Mouse (Mus musculus) midbrain, embryonic 14.5 days (tissue): ENCODE results near the gene Capns1. TPM values are rescaled to one million over a fixed set of nuclear protein-coding genes. Genes with fewer than 3 reads are reported as not detected.
A peak's percentile ranks its signal among the peaks of the same experiment; 100 is the strongest.

Source experiments
- ATAC-seq: fragments of 200-750 bp; cut with Nextera tagmentation; 2 replicates; pipeline ENCODE4 v1.8.0; 2017; ENCODE audit warnings: moderate number of reproducible peaks, moderate library complexity; ENCODE audit not compliant: low FRiP score, low TSS enrichment
- DNase-seq: peaks from one replicate; pipeline ENCODE4 v3.0.0-alpha.2; 2015
- H3K27ac ChIP-seq: fragments of 300-500 bp; sonication (generic); replicated peaks from 2 replicates; pipeline ENCODE4 v1.5.1; 2014; ENCODE audit warnings: mild to moderate bottlenecking, low read depth, low read length, moderate library complexity
- H3K27me3 ChIP-seq: fragments of 300-500 bp; sonication (generic); 2 replicates; pipeline ENCODE4 v1.6.1; 2014; ENCODE audit warnings: low read length, control low read depth, mixed read lengths; ENCODE audit not compliant: control insufficient read depth, insufficient read depth
- H3K36me3 ChIP-seq: fragments of 300-500 bp; sonication (generic); 2 replicates; pipeline ENCODE4 v1.6.1; 2014; ENCODE audit warnings: low read length, control low read depth; ENCODE audit not compliant: control insufficient read depth, insufficient read depth
- H3K4me1 ChIP-seq: fragments of 300-500 bp; sonication (generic); 2 replicates; pipeline ENCODE4 v1.6.1; 2014; ENCODE audit warnings: mild to moderate bottlenecking, antibody characterized with exemption, low read length, control low read depth; ENCODE audit not compliant: control insufficient read depth, insufficient read depth
- H3K4me2 ChIP-seq: fragments of 300-500 bp; sonication (generic); 2 replicates; pipeline ENCODE4 v1.6.1; 2014; ENCODE audit warnings: mild to moderate bottlenecking, low read length, moderate library complexity
- H3K4me3 ChIP-seq: fragments of 300-500 bp; sonication (generic); replicated peaks from 2 replicates; pipeline ENCODE4 v1.5.1; 2014; ENCODE audit warnings: low read depth, low read length
- H3K9ac ChIP-seq: fragments of 300-500 bp; sonication (generic); replicated peaks from 2 replicates; pipeline ENCODE4 v1.6.1; 2014; ENCODE audit warnings: mild to moderate bottlenecking, low read length, moderate library complexity
- H3K9me3 ChIP-seq: fragments of 300-500 bp; sonication (generic); 2 replicates; pipeline ENCODE4 v1.6.1; 2016; ENCODE audit warnings: low read length, control low read depth, mixed read lengths; ENCODE audit not compliant: control insufficient read depth
- WGBS: fragments of 180-500 bp; shearing (Covaris S2); extraction: QIAGEN DNeasy Blood & Tissue Kit; methylation state at CpG from one replicate; pipeline ENCODE4 v1.1.7; 2014; 5-methylcytosine and 5-hydroxymethylcytosine counted together
- polyA plus RNA-seq: library from polyadenylated mRNA; unstranded; fragments of >200 nt; fragmentation: Nextera tagmentation; extraction: Ambion mirVana; gene quantifications from 2 replicates; pipeline ENCODE4 v1.2.1, GENCODE M21; 2014

The Capns1 gene
- polyA plus RNA-seq, 1 experiment from 2014 or later: 53.0 TPM

DNA sequence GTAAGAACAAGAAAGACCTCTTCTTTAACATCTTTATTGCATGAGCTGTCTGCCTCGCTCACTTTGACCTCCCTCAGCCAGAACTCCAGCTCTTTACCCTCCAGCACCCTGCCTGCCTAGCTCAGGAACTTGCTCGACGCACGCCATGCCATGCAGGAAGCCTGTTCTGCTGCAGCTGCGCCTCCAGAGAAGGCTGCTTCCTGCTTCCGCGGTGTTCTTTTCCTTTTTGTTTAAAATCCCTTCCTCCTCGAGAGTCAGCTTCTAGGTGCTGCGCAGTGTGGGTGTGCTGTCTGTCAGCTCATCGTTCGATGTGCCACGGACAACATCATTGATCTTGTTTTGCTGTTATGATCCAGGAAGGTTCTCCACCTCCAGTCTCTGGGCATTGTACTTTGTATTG lies 22.1 kb downstream of the Capns1 start:
- Histone ChIP-seq H3K9me3 (no peaks in the 10 kb centered on the region), H3K4me3 (no peak overlapping the region), H3K27me3 (no peaks in the 10 kb centered on the region), H3K4me1 (no peaks in the 10 kb centered on the region), H3K27ac (no peak overlapping the region), H3K4me2 (no peak overlapping the region), H3K36me3 (peaks cover 29% of the 10 kb centered on the region), H3K9ac (no peak overlapping the region)
- 87% methylated on average over 12 of the region's 12 CpGs for WGBS
- DNase-seq: no peak
- ATAC-seq: no peak

DNA sequence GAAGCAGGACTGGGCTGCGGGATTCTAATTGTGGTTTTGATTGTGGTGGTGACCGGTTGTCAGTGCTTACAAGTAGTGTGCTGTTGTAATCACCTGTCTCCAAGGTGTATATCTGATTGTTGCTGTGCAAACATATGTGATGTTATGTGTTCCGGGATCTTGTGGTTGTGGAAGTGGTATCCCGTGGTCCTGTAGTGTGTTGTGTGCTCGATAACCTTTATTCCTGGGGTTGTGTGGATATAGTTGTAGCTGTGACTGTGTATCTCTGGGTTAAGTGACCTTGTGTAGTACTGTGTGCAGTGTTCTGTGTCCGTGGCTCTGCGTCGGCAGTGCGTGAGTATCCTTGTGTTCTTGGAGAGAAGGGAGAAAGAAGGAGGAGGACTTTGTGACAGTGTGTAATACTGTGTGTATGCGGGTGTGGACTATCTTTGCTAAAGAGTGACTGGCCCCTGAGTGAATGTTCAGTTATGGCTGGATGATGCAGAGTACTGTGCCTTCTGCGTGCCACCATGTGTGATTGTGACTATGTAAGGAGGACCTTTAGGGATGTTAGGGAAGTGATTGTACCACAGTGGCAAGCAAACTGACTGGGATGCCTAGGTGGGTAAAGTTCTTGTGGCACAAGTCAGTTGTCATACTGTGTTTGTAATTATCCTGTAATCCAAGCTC lies 28.2 kb downstream of the Capns1 start:
- H3K36me3 ChIP-seq: peaks cover 17% of the 10 kb centered on the region
- H3K27ac ChIP-seq: peak overlapping the region; percentile 95
- WGBS: 29% methylated on average over 11 of the region's 11 CpGs
- H3K27me3 ChIP-seq: no peaks in the 10 kb centered on the region
- peaks cover 16% of the 10 kb centered on the region for H3K4me1 ChIP-seq
- peak; percentile 11 for DNase-seq
- peak; percentile 2; the same call in 1 of the 2 replicates for ATAC-seq
- H3K4me3 ChIP-seq: peak overlapping the region; percentile 72
- peaks cover 18% of the 10 kb centered on the region for H3K9me3 ChIP-seq
- peak overlapping the region; percentile 92 for H3K9ac ChIP-seq
- peak overlapping the region; percentile 77 for H3K4me2 ChIP-seq

DNA sequence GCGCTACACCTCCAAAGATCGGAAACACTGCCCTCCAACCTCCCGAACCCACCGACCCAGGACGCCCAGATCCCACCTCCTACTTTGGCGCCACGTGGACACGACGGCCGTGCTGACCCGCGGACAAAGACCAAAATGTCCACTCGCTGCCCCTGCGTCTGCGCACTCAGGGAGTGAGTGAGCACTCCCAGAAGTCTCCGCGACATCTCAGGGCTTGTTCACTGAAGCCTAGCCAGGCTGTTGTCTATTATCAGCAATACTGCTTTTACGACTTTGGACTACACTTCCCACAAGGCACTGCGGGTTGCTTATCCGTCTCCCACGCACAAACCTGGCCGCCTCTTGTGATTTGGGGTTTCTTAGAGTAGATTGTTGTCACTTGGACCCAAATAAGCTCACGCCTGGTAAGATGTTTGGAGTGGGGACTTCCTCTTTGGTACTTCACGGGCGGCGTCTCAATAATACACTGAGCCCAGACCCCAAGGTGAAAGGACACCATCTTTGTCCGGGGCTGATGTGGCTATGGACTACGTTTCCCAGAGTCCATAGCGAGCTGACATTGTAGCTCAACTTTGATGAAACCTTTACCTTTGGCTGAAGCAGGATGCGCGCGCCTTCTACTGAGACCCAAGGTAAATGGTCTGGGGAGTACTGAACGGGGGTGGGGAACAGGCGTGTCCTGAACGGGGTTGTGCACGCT lies 28.9 kb downstream of the Capns1 start, which contains the start of gene Zfp146:
TSS of gene Zfp146 (minus strand) at position 168 of the 700 bp plus-strand sequence.
- Histone ChIP-seq H3K36me3 (peaks cover 20% of the 10 kb centered on the region), H3K4me3 (peak within 1 kb of the TSS; percentile 72), H3K4me2 (peak within 1 kb of the TSS; percentile 77), H3K27me3 (no peaks in the 10 kb centered on the region), H3K4me1 (peaks cover 16% of the 10 kb centered on the region), H3K9ac (peak within 1 kb of the TSS; percentile 92), H3K9me3 (peaks cover 22% of the 10 kb centered on the region), H3K27ac (peak within 1 kb of the TSS; percentile 95)
- WGBS: under 1% methylated on average over 36 of the region's 36 CpGs
- DNase-seq: peak; percentile 97
- ATAC-seq: peak; percentile 96

DNA sequence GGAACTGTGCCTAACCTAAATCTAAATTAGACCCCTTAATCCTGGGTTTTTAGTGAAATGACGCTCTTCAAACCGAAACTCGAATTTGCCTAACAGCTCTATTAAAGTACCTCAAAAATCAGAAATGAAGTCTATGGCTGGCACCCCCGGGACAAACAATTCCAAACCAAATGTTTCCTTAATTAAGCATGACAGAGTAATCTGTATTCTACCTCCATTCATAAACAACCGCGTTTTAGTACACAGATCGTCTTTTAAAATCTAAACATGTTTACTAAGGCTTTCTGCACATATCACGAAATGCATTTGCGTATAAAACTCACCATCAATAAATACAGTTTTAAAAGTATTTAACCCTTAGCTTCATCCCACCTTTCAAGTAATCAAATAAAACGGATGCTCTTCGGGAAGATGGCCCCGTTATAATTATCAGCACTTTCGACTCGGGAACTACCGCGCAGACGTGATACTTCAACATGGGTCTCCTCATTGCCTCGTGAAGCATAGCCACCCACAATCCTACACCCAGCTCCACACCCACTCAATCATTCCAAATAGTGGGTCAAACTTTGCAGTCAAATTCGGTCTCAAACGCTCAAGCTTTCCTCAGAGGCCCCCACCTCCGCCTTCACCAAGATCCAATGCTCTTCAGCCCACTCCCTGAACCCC lies 29.6 kb downstream of the Capns1 start:
- H3K4me2 ChIP-seq: peak overlapping the region; percentile 77
- ATAC-seq (peak; percentile 48), DNase-seq (no peak)
- peaks cover 20% of the 10 kb centered on the region for H3K36me3 ChIP-seq
- H3K4me3 ChIP-seq: peak overlapping the region; percentile 72
- peaks cover 16% of the 10 kb centered on the region for H3K4me1 ChIP-seq
- H3K27me3 ChIP-seq: no peaks in the 10 kb centered on the region
- H3K9me3 ChIP-seq: peaks cover 25% of the 10 kb centered on the region
- H3K27ac ChIP-seq: peak overlapping the region; percentile 95
- H3K9ac ChIP-seq: peak overlapping the region; percentile 92
- 3% methylated on average over 21 of the region's 21 CpGs for WGBS

DNA sequence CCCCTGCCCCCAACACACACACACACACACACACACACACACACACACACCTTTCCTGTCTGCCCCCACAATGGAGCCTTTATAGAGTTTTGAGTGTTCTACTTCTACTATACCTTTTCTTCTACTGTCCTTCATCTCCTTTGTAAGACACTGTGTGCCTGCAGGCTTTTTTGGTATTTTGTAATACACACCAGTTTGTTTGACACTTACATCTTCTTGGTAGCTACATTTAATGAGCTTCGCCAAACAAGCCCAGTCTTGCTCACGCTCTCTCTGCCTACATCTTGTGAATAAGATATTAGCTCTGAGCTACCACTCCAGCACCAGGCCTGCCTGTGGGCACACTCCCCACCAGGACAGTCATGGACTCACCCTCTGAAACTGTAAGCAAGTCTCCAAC lies 33.9 kb downstream of the Capns1 start:
- DNase-seq: no peak
- WGBS: 95% methylated on average over 2 of the region's 2 CpGs

DNA sequence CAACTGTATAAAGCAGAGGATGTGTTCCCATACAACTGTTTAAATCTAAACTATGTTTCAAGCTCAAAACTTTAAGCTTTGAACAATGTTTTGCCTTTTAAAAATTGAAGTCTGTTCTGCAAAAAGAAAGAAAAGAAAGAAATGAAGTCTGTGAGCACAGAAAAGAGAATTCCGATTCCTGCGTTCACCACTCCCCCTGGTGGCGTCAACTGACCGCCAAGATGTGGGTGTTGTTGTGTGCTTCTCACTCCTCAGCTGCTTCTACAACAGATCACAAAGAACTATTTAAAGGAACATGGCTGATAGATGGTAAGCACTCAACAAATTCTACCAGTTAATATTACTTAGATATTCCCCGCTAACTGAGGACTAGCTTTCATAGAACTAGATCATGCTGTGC lies 35.5 kb downstream of the Capns1 start:
- Histone ChIP-seq H3K27ac (no peak overlapping the region), H3K9ac (no peak overlapping the region), H3K27me3 (no peaks in the 10 kb centered on the region), H3K9me3 (peaks cover 81% of the 10 kb centered on the region), H3K4me2 (no peak overlapping the region), H3K4me1 (0 out of 2 replicates have a peak, but pooled peaks cover 5% of the 10 kb centered on the region), H3K4me3 (no peak overlapping the region), H3K36me3 (peaks cover 67% of the 10 kb centered on the region)
- DNase-seq (no peak), ATAC-seq (no peak)
- WGBS: 97% methylated on average over 5 of the region's 5 CpGs

More for the DNA sequence above, 33.9 kb downstream of the Capns1 start:
- Histone ChIP-seq H3K4me1 (peaks cover 10% of the 10 kb centered on the region; the same call in 1 of the 2 replicates), H3K27me3 (no peaks in the 10 kb centered on the region), H3K4me2 (no peak overlapping the region), H3K36me3 (peaks cover 51% of the 10 kb centered on the region), H3K27ac (no peak overlapping the region), H3K9ac (no peak overlapping the region), H3K4me3 (no peak overlapping the region), H3K9me3 (peaks cover 66% of the 10 kb centered on the region)
- ATAC-seq: no peak

DNA sequence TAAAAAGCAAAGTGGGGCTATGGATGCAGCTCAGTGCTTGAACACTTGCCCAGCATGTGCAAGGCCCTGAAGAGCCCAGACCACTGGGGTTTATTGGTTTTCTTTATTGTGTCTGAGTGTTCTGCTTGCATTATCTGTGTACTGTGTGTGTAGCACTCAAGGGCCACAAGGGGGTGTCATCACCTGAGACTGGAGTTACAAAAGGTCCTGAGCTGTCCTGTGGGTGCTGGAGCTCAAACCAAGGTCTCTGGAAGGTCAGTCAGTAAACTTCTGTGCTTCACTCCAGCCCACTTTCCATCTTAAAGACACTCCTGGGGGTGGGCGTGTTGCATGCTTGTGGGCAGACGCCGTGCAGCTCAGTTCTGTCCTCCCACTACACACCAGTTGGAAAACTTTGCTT lies 43.1 kb downstream of the Capns1 start:
- 97% methylated on average over 3 of the region's 3 CpGs for WGBS

DNA sequence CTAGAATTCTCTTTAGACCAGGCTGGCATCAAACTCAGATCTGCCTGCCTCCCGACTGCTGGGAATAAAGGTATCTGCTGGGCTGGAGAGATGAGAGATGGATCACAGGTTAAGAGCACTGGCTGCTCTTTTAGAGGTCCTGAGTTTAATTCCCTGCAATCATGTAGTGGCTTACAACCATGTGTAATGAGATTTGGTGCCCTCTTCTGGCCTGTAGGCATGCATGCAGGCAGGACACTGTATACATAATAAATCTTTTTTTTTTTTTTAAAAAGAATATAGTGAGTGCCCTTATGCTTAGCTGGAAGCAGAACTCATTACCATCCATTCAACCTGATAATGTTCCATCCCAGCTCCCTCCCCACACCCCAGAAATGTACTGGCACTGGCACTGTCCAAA lies 44.6 kb downstream of the Capns1 start:
- no peaks in the 10 kb centered on the region for H3K4me1 ChIP-seq
- H3K9ac ChIP-seq: no peak overlapping the region
- peaks cover 27% of the 10 kb centered on the region for H3K36me3 ChIP-seq
- no peak overlapping the region for H3K4me3 ChIP-seq
- ATAC-seq (no peak), DNase-seq (no peak)
- no peaks in the 10 kb centered on the region for H3K27me3 ChIP-seq
- WGBS: 95% methylated on average over 1 of the region's 1 CpGs
- peaks cover 80% of the 10 kb centered on the region for H3K9me3 ChIP-seq
- H3K4me2 ChIP-seq: no peak overlapping the region
- H3K27ac ChIP-seq: no peak overlapping the region

More for the DNA sequence above, 43.1 kb downstream of the Capns1 start:
- Histone ChIP-seq H3K27me3 (no peaks in the 10 kb centered on the region), H3K4me2 (no peak overlapping the region), H3K9ac (no peak overlapping the region), H3K4me1 (no peaks in the 10 kb centered on the region), H3K27ac (no peak overlapping the region), H3K36me3 (peaks cover 39% of the 10 kb centered on the region), H3K9me3 (peaks cover 81% of the 10 kb centered on the region), H3K4me3 (no peak overlapping the region)
- ATAC-seq: no peak
- no peak for DNase-seq
